Mouse (Mus musculus): Measurements from ENCODE around the gene Mreg.
"Not testable (repeated sequence)": the region's sequence is repeated elsewhere in the genome, so short reads cannot be mapped to it uniquely, and the experiment has no call there.

GRCm38 (mm10) chr1:72248226-72248737, 36.2 kb upstream of the Mreg start:
- TF ChIP-seq CTCF (IDR thresholded peaks at IDR 0.05; ENCODE audit: low read depth, low read length); POLR2A (IDR thresholded peaks at IDR 0.05; ENCODE audit: borderline replicate concordance, low read depth, low read length): not testable (repeated sequence)
